Mouse (Mus musculus): ENCODE results near the gene Armh3.
A peak's percentile ranks its signal among the peaks of the same experiment; 100 is the strongest.

The Armh3 gene

DNA sequence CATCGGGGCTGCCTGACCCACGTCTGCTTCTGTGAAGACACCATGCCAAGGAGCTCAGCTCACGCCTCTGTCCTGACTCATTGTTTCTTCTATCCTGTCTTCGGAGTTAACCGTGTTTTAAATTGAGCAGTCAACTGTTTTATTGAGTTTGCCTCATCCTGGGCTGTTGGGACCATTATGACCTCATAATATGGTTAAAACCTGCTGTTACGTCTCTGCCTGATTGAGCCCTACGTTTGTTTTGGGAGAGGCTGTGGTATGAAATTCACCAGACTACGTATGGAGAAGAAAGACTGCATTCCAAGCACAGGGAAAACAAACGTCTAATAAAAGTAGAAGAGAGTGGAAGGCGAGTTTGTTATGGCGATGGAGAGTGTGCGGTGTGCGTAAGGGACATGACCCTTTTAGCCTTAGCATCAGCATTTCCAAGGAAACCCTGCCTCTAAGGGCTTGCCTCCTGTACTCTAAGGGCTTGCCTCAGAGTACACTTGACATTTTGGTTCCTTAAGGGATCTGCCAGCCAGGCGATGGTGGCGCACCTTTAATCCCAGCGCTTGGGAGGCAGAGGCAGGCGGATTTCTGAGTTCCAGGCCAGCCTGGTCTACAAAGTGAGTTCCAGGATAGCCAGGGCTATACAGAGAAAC lies 214.2 kb downstream of the Armh3 start:
- DNase-seq = peak in 1 of 2 experiments; percentile 10

GRCm38 (mm10) chr19:45783181-45783932 lies 214.9 kb downstream of the Armh3 start, which contains the start of gene Mgea5:
Gene Mgea5, minus strand, starts transcription at chr19:45783837.
- DNase-seq = peak; percentile 98 to 99

- peak; percentile 78 to 79 for DNase-seq
Observed at GRCm38 (mm10) chr19:45782315-45783001, 215.8 kb downstream of the Armh3 start.

- DNase-seq = no peak
Observed at GRCm38 (mm10) chr19:45781676-45782075, 216.6 kb downstream of the Armh3 start.

DNA sequence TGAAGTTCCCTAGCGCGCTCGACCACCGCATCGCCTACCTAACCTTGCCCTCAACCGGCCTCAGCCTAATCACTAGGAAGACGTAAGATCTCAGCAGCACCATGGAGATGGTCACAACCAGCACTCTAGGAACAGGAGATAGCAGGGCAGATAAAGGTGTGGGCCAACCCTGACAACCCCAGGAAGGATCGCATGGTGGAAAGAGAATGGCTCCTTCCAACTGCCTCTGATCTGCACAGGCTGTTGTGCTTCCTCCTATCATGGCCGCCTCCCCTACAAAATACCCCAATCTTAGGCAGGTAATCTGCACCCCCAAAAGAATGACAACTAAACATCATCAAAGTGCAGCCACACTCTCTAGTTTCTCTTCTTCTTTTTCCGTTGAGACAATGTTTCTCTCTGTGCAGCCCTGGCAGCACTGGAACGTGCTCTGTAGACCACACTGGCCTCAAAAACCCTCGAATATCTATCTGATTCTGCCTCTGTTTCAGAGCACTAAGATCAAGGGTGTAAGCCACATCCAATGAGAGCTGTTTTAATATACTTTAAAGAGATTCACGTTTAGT lies 217.9 kb downstream of the Armh3 start:
- no peak for DNase-seq

DNA sequence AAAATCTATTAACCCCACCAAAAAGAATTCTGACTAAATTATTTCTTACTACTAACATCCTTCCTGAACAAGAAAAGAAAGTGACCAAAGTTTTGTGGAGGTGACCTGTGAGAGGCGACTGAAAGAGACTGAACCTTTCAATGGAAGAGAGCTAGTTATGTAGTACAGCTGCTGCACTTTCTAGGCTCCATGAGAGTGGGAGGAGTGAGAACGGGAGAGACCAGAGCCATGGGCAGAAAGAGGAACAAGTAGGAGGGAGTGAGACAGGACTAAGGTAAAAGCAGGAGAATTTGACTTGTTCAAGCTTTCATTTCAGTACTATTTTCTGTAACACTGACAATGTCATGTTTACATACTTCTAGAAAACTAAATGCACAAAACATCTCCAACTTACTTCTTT lies 222.8 kb downstream of the Armh3 start:
- no peak for DNase-seq

DNA sequence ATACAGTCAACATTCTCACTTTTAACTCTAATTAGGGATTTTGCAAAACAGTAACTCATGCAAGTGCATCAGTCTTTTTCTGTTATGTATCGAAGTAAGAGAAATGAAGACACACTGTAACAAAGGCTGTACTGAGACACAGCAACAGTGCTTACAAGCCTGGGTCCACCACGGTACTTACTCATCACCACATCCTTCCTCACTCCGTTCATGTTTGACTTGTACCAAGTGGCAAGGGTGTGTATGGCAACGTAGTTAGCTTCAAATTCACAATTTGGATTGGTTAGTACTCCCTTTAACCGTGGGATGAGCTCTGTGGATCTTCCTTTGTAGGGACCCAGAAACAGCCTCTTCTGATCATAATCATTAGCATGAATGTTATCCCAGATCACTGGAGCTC lies 226.8 kb downstream of the Armh3 start:
- no peak for DNase-seq
